Mouse (Mus musculus) lung, adult 2 months (tissue): ENCODE results near the gene Cdc42ep4. TPM values are rescaled to one million over a fixed set of nuclear protein-coding genes. Genes with fewer than 3 reads are reported as not detected.

Experiments used
- DNase-seq: peaks from one replicate; pipeline ENCODE4 v3.0.0; 2022
- H3K4me1 ChIP-seq: fragments of 200-500 bp; 2 replicates; pipeline ENCODE4 v1.6.1; 2011; ENCODE audit warnings: low read length; ENCODE audit not compliant: control insufficient read depth, insufficient read depth
- H3K4me3 ChIP-seq: fragments of 200-500 bp; replicated peaks from 2 replicates; pipeline ENCODE3; 2011; ENCODE audit warnings: low read depth, mild to moderate bottlenecking, control low read depth, low read length; ENCODE audit errors: extremely low read depth
- CTCF ChIP-seq: fragments of 200-500 bp; IDR thresholded peaks from 2 replicates; pipeline ENCODE4 v1.5.1; 2011; ENCODE audit warnings: mild to moderate bottlenecking, low read length, control low read depth; ENCODE audit not compliant: insufficient read depth
- POLR2A ChIP-seq: fragments of 200-500 bp; IDR thresholded peaks from 2 replicates; pipeline ENCODE4 v1.6.1; 2011; ENCODE audit warnings: low read depth, mild to moderate bottlenecking, control low read depth, low read length, borderline replicate concordance; ENCODE audit errors: extremely low read depth
- WGBS: fragments of 180-500 bp; shearing (Covaris S2); methylation state at CpG from one replicate; pipeline ENCODE4 v1.1.7; 2018; 5-methylcytosine and 5-hydroxymethylcytosine counted together
- polyA plus RNA-seq: library from polyadenylated mRNA; depleted of rRNA; stranded (reverse); fragments of >200 nt; gene quantifications from 2 replicates; pipeline ENCODE4 v1.2.3, GENCODE M21; 2012; rRNA removed

The Cdc42ep4 gene
- 80.4 and 115 TPM in 2 replicates for polyA plus RNA-seq

- DNase-seq = peak; percentile 85
- under 1% methylated on average over 44 of the region's 44 CpGs for WGBS
- no peak for TF ChIP-seq CTCF
- peak; percentile 89 for TF ChIP-seq POLR2A
- Histone ChIP-seq H3K4me1 (peaks cover 19% of the 10 kb centered on the region), H3K4me3 (peak within 1 kb of the TSS; percentile 91)
Observed at GRCm38 (mm10) chr11:113751484-113752084, at the start of gene Cdc42ep4. Gene Cdc42ep4, minus strand, starts transcription at chr11:113751881.

DNA sequence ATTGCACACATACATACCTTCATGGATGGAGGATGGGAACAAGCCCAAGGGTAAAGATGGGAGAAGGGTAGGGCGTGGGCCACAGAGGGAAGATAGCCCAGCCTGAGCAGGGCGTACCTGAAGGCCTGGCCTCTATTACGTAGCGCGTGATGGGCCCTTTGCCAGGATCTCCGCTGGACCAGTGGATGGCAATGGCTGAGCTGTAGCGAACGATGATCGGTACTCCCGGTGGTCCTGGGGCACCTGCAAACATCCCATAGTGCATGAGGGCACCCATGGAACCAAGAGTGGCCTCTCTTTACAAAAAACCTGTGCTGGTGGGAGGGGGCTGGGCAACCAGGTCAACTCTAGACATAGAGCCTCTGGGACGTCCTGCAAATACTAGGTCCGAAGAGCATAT is 48.3 kb upstream of the Cdc42ep4 start:
- Histone ChIP-seq H3K4me3 (no peak overlapping the region), H3K4me1 (peaks cover 3% of the 10 kb centered on the region; the same call in 1 of the 2 replicates)
- 95% methylated on average over 12 of the region's 12 CpGs for WGBS
- DNase-seq = no peak
- TF ChIP-seq POLR2A = no peak
- no peak for TF ChIP-seq CTCF

DNA sequence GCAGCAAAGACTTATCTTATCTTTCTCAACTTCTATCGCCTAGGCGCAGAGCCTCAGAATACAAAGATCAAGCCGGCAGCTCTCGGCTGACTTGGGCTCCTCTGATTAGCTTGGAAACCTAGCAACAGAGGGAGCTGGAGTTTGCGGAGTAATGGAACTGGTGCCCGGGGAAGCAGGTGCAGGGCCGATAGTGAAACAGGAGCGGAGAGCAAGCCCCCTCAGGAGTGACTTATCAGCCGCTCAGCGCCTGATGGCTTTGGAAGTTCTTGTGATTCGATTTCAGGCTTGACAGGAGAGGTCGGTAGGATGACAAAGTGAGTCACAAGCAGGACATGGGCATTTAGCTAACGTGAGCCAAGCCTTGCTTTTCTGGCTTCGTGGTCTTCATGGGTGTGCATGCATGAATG is 47.4 kb upstream of the Cdc42ep4 start:
- Histone ChIP-seq H3K4me1 (peaks cover 3% of the 10 kb centered on the region; the same call in 1 of the 2 replicates), H3K4me3 (no peak overlapping the region)
- TF ChIP-seq POLR2A (no peak), CTCF (no peak)
- whole genome bisulfite sequencing = 64% methylated on average over 14 of the region's 14 CpGs
- DNase-seq = no peak

DNA sequence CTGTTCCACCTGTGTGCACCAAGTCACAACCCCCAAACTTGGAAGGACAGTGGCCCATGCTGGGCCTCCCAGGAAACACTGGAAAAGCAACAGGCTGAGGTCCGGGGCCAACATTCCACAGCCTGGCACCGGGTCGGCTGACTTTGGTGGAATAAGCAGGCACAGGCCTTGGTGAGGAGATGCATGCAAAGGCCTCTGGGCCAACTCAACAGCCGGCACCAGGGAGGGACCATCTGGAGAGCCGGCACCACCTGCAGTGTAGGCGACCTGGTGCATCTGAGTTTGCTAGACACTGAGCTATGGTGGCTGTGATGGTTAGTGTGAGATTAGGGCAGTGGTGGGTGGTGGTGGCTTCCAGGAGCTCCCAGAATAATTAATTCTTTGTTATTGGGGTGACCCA is 46.3 kb upstream of the Cdc42ep4 start:
- WGBS = 72% methylated on average over 6 of the region's 6 CpGs
- Histone ChIP-seq H3K4me3 (no peak overlapping the region), H3K4me1 (peaks cover 2% of the 10 kb centered on the region; the same call in 1 of the 2 replicates)
- no peak for DNase-seq
- no peak for TF ChIP-seq CTCF
- TF ChIP-seq POLR2A = no peak

DNA sequence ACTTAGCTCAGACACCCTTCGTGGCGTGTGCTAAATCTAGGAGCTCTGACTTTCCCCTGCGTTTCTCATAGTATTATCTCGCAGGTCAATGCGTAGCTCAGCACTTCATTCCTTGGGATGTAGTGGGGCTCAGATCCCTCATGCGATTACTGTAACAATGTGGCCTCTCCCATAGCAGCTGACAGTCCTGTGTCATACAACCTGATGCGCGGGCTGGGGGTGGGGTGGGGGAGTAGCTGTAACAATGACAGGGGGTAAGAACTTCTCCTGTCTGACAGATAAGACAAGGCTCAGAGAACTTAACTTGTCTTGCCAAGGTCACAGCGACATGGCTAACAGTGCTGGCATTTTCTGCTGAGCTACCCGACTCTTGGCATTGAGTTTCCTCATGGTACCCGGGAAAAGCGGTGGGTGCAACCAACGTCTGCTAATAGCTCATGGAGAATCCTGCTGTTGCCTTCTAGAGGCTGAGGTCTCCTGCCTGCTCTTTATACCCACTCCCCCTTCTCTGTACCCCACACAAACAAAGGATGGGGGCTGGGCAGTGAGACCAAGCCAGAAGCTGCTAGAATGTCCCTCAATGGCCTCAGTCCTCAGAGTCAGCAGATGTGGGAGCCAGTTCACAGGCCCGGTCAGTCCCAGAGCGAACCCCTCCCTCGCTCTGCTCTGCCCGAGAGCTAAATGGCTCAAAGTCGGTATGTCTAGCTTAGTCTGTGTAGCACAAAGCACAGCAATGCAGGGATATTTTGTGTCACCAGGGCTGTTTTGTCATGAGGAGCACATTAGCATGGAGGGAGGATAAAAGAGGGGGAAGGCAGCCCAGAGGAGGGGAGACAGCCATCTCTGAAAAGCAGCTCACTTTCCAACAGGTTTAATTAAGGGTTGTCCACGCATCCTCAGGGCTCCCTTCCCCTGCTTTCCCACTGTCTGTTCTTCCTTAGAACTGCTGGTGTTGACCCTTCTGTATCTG is 45.6 kb upstream of the Cdc42ep4 start:
- DNase-seq = no peak
- no peaks in the 10 kb centered on the region for H3K4me1 ChIP-seq
- no peak overlapping the region for H3K4me3 ChIP-seq
- WGBS = 75% methylated on average over 19 of the region's 19 CpGs
- no peak for TF ChIP-seq CTCF
- TF ChIP-seq POLR2A = no peak

DNA sequence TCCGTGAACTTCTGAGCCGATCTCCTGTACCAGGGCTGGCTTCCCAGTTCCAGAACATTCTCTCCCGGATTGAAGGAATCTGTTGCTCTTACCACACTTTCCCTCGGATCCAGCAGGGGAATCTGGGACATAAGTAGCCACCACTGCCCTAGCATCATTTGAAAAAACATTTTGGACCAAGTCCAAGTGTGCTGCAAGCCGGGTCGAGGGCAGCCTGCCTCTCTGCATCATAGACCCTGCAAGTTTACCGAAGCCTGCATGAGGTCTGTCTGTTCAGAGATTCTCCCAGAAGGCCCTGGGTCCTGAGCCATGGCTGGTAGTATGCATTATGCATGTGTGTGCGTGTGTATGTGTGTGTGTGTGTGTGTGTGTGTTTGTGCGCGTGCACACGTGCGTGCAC is 44.2 kb upstream of the Cdc42ep4 start:
- no peak for DNase-seq
- Histone ChIP-seq H3K4me3 (no peak overlapping the region), H3K4me1 (no peaks in the 10 kb centered on the region)
- 72% methylated on average over 12 of the region's 12 CpGs for WGBS
- TF ChIP-seq CTCF (no peak), POLR2A (no peak)

- no peak for TF ChIP-seq POLR2A
- 67% methylated on average over 16 of the region's 16 CpGs for WGBS
Observed at GRCm38 (mm10) chr11:113791357-113792215, 39.9 kb upstream of the Cdc42ep4 start.

GRCm38 (mm10) chr11:113789101-113789500 is 37.4 kb upstream of the Cdc42ep4 start:
- Histone ChIP-seq H3K4me3 (no peak overlapping the region), H3K4me1 (peaks cover 7% of the 10 kb centered on the region; the same call in 1 of the 2 replicates)
- no peak for DNase-seq
- 63% methylated on average over 1 of the region's 1 CpGs for WGBS
- TF ChIP-seq CTCF (no peak), POLR2A (no peak)

More at GRCm38 (mm10) chr11:113791357-113792215, 39.9 kb upstream of the Cdc42ep4 start:
- Histone ChIP-seq H3K4me3 (no peak overlapping the region), H3K4me1 (peaks cover 7% of the 10 kb centered on the region; the same call in 1 of the 2 replicates)
- DNase-seq = no peak
